Mouse (Mus musculus) urinary bladder, postnatal 14 days (tissue): ENCODE measurements around the gene Nepro.

Experiments used
- DNase-seq: peaks from one replicate; pipeline ENCODE4 v3.0.0; 2021; ENCODE audit warnings: low spot score

The Nepro gene

GRCm38 (mm10) chr16:44703458-44703857, 20.6 kb upstream of the Nepro start:
- no peak for DNase-seq

- peak; percentile 36 for DNase-seq
Measured at GRCm38 (mm10) chr16:44716305-44717140, 7.6 kb upstream of the Nepro start.

GRCm38 (mm10) chr16:44717141-44717634, 6.9 kb upstream of the Nepro start:
- no peak for DNase-seq

GRCm38 (mm10) chr16:44717838-44718237, 6.3 kb upstream of the Nepro start:
- DNase-seq = no peak

GRCm38 (mm10) chr16:44719349-44719748, 4.8 kb upstream of the Nepro start:
- DNase-seq = no peak

GRCm38 (mm10) chr16:44720518-44720917, 3.6 kb upstream of the Nepro start:
- DNase-seq = no peak

- DNase-seq = no peak
Measured at GRCm38 (mm10) chr16:44722666-44723065, 1.4 kb upstream of the Nepro start.

- no peak for DNase-seq
Measured at GRCm38 (mm10) chr16:44724847-44725246, 746 bp downstream of the Nepro start.

GRCm38 (mm10) chr16:44725286-44726223, 1.5 kb downstream of the Nepro start:
- DNase-seq = peak; percentile 82

GRCm38 (mm10) chr16:44727525-44727924, 3.4 kb downstream of the Nepro start:
- DNase-seq = no peak

- DNase-seq = no peak
Measured at GRCm38 (mm10) chr16:44734059-44734458, 10.0 kb downstream of the Nepro start.

GRCm38 (mm10) chr16:44735676-44736075, 11.6 kb downstream of the Nepro start:
- DNase-seq = no peak

GRCm38 (mm10) chr16:44736118-44736517, 12.0 kb downstream of the Nepro start:
- DNase-seq = no peak

- no peak for DNase-seq
Measured at GRCm38 (mm10) chr16:44742753-44743152, 18.7 kb downstream of the Nepro start.

- DNase-seq = no peak
Measured at GRCm38 (mm10) chr16:44745471-44745865, 21.4 kb downstream of the Nepro start.

GRCm38 (mm10) chr16:44745866-44746562, 21.9 kb downstream of the Nepro start, which contains the start of gene Gtpbp8:
TSS of gene Gtpbp8 (minus strand) at chr16:44746363.
- DNase-seq = peak; percentile 88

- no peak for DNase-seq
Measured at GRCm38 (mm10) chr16:44748007-44748406, 23.9 kb downstream of the Nepro start.

- no peak for DNase-seq
Measured at GRCm38 (mm10) chr16:44757700-44758099, 33.6 kb downstream of the Nepro start.

GRCm38 (mm10) chr16:44761811-44762210, 37.7 kb downstream of the Nepro start:
- DNase-seq = no peak

- no peak for DNase-seq
Measured at GRCm38 (mm10) chr16:44765555-44766319, 41.6 kb downstream of the Nepro start, which contains the start of gene Cd200r1. TSS of gene Cd200r1 (plus strand) at chr16:44765736.

GRCm38 (mm10) chr16:44766320-44766892, 42.3 kb downstream of the Nepro start:
- DNase-seq = no peak
